Mouse (Mus musculus): ENCODE measurements at regions not wholly inside any gene's neighbourhood (a gene's known extent, or its start where the extent isn't known, plus 50 kb on each side); places are given as distances from the start of the nearest gene placed in this dataset.

- TF ChIP-seq CTCF (IDR thresholded peaks at IDR 0.05; ENCODE audit: low read depth, low read length) (no peak), EP300 (IDR thresholded peaks at IDR 0.05; ENCODE audit: insufficient read depth, low read depth, low read length) (no peak)
Measured at GRCm38 (mm10) chr1:77307745-77308144, 207.1 kb downstream of the Epha4 start.
